Mouse (Mus musculus) MEL-GATA-1-ER (cell line): ENCODE results near the gene Cyld.
"Not testable (repeated sequence)": the region's sequence is repeated elsewhere in the genome, so short reads cannot be mapped to it uniquely, and the experiment has no call there.

ENCODE experiments used
- DNase-seq: peaks from one replicate; pipeline ENCODE4 v3.0.0-alpha.2; 2012; ENCODE audit warnings: low read depth; ENCODE audit errors: extremely low read depth

Cyld gene

GRCm38 (mm10) chr8:88689151-88689550 lies 7.7 kb upstream of the Cyld start:
- DNase-seq: no peak

- no peak for DNase-seq
Observed at GRCm38 (mm10) chr8:88689891-88690290, 6.9 kb upstream of the Cyld start.

GRCm38 (mm10) chr8:88691342-88691948 lies 5.4 kb upstream of the Cyld start:
- no peak for DNase-seq

- DNase-seq: no peak
Observed at GRCm38 (mm10) chr8:88691961-88692360, 4.9 kb upstream of the Cyld start.

GRCm38 (mm10) chr8:88692866-88693265 lies 4.0 kb upstream of the Cyld start:
- DNase-seq: no peak

- no peak for DNase-seq
Observed at GRCm38 (mm10) chr8:88693376-88693775, 3.5 kb upstream of the Cyld start.

- DNase-seq: no peak
Observed at GRCm38 (mm10) chr8:88694291-88694690, 2.5 kb upstream of the Cyld start.

- peak; percentile 24 for DNase-seq
Observed at GRCm38 (mm10) chr8:88696228-88696627, 600 bp upstream of the Cyld start.

- no peak for DNase-seq
Observed at GRCm38 (mm10) chr8:88697642-88698031, 809 bp downstream of the Cyld start.

- no peak for DNase-seq
Observed at GRCm38 (mm10) chr8:88698048-88698447, 1.2 kb downstream of the Cyld start.

- no peak for DNase-seq
Observed at GRCm38 (mm10) chr8:88701611-88702010, 4.8 kb downstream of the Cyld start.

GRCm38 (mm10) chr8:88702816-88703215 lies 6.0 kb downstream of the Cyld start:
- DNase-seq: no peak

- DNase-seq: no peak
Observed at GRCm38 (mm10) chr8:88723256-88723963, 26.6 kb downstream of the Cyld start.

GRCm38 (mm10) chr8:88755175-88755791 lies 58.5 kb downstream of the Cyld start:
- peak; percentile 80 for DNase-seq

- no peak for DNase-seq
Observed at GRCm38 (mm10) chr8:88761980-88762379, 65.2 kb downstream of the Cyld start.

- no peak for DNase-seq
Observed at GRCm38 (mm10) chr8:88771241-88771640, 74.4 kb downstream of the Cyld start.

GRCm38 (mm10) chr8:88774593-88775297 lies 77.9 kb downstream of the Cyld start:
- DNase-seq: no peak

GRCm38 (mm10) chr8:88775298-88775646 lies 78.4 kb downstream of the Cyld start:
- DNase-seq: no peak

GRCm38 (mm10) chr8:88780142-88780541 lies 83.3 kb downstream of the Cyld start:
- no peak for DNase-seq

GRCm38 (mm10) chr8:88781283-88781682 lies 84.5 kb downstream of the Cyld start:
- no peak for DNase-seq

GRCm38 (mm10) chr8:88783722-88784121 lies 86.9 kb downstream of the Cyld start:
- DNase-seq: no peak

- DNase-seq: not testable (repeated sequence)
Observed at GRCm38 (mm10) chr8:88788335-88788734, 91.5 kb downstream of the Cyld start.
